Mouse (Mus musculus) gastrocnemius, postnatal 14 days (tissue): ENCODE results near the gene Dst. TPM values are rescaled to one million over a fixed set of nuclear protein-coding genes. Genes with fewer than 3 reads are reported as not detected.
"Not testable (repeated sequence)": the region's sequence is repeated elsewhere in the genome, so short reads cannot be mapped to it uniquely, and the experiment has no call there.

ENCODE experiments used
- DNase-seq: peaks from one replicate; pipeline ENCODE4 v3.0.0; 2021; ENCODE audit warnings: mixed read lengths
- intact Hi-C: fragments of 180-260 bp; cut with DNase I; formaldehyde crosslinking; loops from one replicate; pipeline ENCODE4 v1.15.1; 2025; ENCODE audit warnings: low total_unique reads
- total RNA-seq, 2 experiments: library from RNA; stranded (reverse); gene quantifications; 2 replicates each; pipeline ENCODE4 v1.2.3; 2021

Dst gene
- total RNA-seq, 2 experiments from 2014 or later = 121 to 150 TPM

- no peak for DNase-seq
- intact Hi-C loops = no loop called here
These were observed 380.9 kb downstream of the Dst start for GRCm38 (mm10) chr1:34288721-34289471.

GRCm38 (mm10) chr1:34289472-34289748 lies 381.4 kb downstream of the Dst start:
- DNase-seq = no peak
- intact Hi-C loops = no loop called here

DNA sequence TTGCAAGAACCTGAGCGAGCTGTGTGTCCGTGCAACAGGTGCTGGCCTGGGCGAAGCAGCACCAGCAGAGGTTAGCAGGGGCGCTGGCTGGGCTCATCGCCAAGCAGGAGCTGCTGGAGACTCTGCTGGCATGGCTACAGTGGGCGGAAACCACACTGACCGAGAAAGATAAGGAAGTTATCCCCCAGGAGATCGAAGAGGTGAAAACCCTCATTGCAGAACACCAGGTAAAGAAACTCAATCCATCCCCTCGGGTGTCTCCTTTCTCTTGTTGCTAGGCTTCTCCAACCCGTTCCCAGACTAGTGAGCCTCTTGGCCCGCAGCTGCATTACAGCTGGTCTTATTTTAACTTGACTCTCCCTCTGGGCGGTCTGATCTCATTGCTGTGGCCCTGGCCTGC lies 382.3 kb downstream of the Dst start:
- peak; percentile 59 for DNase-seq
- intact Hi-C loops = no loop called here

DNA sequence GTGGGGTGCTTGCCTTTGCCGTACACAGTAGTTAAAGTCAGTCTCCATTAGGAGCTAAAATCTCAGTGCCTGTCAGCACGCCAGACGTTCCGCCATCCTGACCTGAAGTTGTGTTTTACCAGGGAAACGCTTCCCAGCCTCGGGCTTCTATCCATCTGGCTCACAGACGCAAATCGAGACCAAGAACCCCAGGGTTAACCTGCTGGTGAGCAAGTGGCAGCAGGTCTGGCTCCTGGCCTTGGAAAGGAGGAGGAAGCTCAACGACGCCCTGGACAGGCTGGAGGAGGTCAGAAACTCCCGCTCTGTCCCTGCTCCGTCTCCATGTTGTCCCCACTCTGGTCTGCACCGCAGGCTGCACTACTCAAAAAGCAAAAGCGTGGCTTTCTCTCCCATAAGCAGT lies 385.2 kb downstream of the Dst start:
- intact Hi-C loops = no loop called here
- DNase-seq = no peak

DNA sequence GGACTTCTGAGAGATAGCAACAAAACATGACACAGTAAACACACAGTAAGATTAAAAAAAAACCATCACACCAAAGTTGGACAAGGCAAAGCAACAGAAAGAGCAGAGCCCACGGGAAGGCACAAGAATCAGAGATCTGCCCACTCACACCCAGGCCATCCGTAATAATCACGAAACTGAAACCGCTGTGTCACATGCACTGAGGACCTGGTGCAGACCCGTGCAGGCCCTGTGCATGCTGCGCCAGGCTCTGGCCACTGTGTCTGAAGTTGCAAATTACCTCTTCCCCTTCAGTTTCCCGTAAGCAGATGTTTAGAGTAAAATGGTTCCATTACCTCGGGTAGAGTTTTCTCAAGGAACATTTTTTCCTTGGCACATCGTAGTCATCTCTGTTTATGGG lies 389.6 kb downstream of the Dst start:
- DNase-seq = no peak
- intact Hi-C loops = no loop called here

GRCm38 (mm10) chr1:34298631-34299184 lies 390.7 kb downstream of the Dst start:
- DNase-seq = no peak
- intact Hi-C loops = no loop called here

GRCm38 (mm10) chr1:34299507-34299906 lies 391.5 kb downstream of the Dst start:
- intact Hi-C loops = no loop called here
- DNase-seq = no peak

DNA sequence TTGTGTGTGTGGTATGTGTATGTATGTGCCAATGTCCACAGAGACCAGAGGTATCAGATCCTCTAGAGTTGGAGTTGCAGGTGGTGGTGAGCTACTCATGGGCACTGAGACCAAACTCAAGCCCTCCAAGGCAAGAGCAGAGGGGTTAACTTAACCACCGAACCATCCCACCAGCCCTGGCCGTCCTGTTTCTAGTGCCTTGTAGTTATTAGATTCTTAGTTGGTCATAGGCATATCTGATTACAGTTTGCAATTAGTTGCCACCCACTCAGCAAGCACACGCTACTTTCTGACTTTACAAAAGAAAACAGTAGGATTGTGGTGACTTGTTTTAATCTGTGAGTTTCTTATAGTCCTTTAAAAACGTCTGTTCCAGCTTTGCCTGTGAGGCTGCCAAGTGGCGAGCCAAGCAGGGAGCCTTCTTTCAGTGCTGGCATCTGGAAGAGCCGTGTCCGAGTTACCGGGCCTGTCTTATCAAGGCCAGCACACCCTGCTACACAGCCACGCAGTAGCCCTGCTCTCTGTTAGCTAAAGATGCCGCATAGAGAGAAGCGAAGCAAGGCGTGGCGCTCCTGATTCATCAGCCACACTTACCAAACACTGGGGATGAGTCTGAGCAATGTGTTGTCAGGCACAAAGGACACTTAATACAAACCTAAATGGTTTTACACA lies 392.4 kb downstream of the Dst start:
- no peak for DNase-seq
- intact Hi-C loops = loop anchor here (5.0 kb wide), 1 partner anchor 102 kb away; no protein-coding TSS in a partner anchor

DNA sequence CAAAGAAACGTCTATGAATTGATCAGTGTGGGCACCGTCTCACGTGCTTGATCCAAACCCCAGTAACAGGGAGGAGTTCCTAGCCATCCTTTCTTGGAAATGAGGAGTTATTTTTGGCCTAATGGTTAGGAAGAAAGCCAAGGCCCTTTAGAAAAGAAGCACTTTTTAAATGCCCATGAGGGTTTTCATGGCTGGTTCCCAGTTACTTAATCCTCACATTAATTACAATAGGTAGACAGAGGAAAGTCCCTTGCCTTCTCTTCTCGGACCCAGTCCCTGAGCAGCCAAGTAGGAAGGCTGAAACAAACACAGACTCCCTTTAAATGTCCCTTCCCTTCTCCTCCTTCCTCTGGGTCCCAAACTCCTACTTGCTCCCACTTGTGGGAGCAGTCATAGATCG lies 396.2 kb downstream of the Dst start:
- no peak for DNase-seq
- intact Hi-C loops = loop anchor here (5.0 kb wide), 1 partner anchor 98 kb away; no protein-coding TSS in a partner anchor

DNA sequence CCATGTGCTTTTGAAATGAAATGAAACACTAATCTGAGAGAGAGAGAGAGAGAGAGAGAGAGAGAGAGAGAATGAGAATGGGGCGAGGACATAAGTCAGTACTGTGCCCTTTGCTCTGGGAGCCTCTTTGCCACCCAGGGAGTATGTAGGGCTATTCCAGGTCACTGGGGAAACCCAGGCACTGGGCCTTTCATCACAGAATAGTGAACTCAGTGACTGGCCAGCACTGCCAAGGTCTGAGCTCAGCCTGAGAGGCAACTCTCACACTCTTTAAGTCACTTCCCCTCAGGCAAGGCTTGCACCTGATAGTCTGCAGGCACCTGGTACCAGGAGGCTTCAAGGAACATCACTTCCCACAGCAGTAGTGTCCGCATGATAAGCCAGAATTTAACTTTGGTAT lies 398.7 kb downstream of the Dst start:
- intact Hi-C loops = no loop called here
- DNase-seq = no peak

DNA sequence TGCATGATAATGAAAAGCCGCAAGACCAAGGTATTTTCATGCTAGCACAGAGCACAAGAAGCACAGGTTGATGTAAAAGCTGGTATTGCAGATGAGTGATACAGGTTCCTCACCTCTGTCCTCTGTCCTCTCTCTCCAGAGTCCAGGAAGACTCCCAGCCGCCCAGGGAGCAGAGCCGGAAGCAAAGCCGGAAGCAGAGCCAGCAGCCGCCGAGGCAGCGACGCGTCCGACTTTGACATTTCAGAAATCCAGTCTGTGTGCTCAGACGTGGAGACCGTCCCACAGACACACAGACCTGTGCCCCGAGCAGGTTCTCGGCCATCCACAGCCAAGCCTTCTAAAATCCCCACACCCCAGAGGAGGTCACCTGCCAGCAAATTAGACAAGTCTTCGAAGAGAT lies 399.2 kb downstream of the Dst start:
- DNase-seq = no peak
- intact Hi-C loops = no loop called here

DNA sequence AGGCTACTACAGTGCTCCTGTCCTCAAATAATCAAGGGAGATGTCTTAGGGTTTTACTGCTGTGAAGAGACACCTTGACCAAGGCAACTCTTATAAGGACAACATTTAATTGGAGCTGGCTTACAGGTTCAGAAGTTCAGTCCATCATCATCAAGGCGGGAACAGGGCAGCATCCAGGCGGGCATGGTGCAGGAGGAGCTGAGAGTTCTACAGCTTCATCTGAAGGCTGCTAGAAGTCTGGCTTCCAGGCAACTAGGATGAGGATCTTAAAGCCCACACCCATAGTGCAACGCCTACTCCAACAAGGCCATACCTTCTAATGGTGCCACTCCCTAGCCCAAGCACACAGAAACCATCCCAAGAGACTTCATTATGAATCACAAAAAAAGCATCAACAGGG lies 400.8 kb downstream of the Dst start:
- DNase-seq, intact Hi-C loops: not testable (repeated sequence)

DNA sequence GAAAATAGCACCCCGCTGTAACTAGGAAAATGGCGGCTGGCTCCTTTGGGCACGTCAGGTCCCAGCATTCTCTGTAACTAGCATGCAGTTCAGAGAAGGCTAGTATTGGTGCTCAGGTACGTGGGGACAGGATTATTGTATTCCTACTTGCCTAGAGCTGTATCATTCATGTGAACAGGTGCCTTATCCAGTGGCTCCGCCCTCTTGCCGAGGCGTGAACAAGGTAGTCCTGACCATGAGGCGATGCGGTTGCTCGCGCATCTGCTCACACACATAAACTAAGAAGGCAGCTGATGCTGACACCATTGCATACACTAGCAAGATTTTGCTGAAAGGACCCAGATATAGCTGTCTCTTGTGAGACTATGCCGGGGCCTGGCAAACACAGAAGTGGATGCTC lies 401.4 kb downstream of the Dst start:
- no peak for DNase-seq
- intact Hi-C loops = no loop called here

GRCm38 (mm10) chr1:34310532-34311250 lies 402.7 kb downstream of the Dst start:
- no peak for DNase-seq
- intact Hi-C loops = no loop called here

DNA sequence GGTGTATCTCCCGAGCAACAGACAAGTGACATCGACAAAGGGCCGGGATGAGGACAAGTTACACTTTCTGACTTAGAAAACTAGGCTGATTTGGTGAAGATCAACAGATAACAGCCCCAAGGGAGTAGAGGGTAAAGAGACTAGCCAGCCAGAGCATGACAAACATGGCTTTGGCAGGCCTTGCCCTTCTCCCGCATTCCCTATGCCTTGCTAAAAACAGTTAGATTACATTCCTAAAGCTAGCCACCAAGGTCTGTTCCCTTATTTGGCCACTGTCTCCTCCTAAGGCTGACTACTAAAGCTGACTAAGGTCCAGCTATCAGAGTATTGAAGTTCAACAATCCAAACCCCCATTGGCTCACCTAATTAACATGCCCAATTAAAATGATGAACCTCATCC lies 404.8 kb downstream of the Dst start:
- no peak for DNase-seq
- intact Hi-C loops = no loop called here

- intact Hi-C loops = no loop called here
- DNase-seq = no peak
These were observed 407.4 kb downstream of the Dst start for GRCm38 (mm10) chr1:34315381-34315780.

GRCm38 (mm10) chr1:34324255-34324654 lies 416.2 kb downstream of the Dst start:
- intact Hi-C loops = no loop called here

GRCm38 (mm10) chr1:34328606-34329005 lies 420.6 kb downstream of the Dst start:
- no peak for DNase-seq
- intact Hi-C loops = no loop called here

More at GRCm38 (mm10) chr1:34324255-34324654, 416.2 kb downstream of the Dst start:
- DNase-seq = no peak

- no peak for DNase-seq
- intact Hi-C loops = no loop called here
These were observed 423.7 kb downstream of the Dst start for GRCm38 (mm10) chr1:34331767-34332166.
